ENCODE assay signal across 21 mouse cellular contexts in the genomic region with DNA sequence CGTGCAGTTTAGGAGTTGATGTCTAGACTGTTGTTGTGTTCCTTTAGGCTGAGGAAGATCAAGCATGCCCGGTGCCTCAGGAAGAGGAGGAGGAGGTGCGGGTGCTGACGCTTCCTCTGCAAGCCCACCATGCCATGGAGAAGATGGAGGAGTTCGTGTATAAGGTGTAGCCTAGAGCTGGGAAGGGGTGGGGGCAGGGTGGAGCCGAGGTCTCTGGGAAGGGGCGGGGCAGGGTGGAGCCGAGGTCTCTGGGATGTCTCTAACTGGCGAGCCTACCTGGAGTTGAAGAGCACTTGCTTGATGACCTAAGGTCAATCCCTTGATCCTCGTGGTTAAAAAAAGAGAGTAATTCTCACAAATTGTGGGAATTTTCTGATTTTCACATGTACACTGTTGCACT. TPM values are rescaled to one million over a fixed set of nuclear protein-coding genes. Genes with fewer than 3 reads are reported as not detected.
A peak's percentile ranks its signal among the peaks of the same experiment; 100 is the strongest.
DNase-seq lines count a peak whose midpoint lies in the region; ATAC-seq lines count a peak whose summit lies in the region.
"Had no signal": no experiment of that assay in that cellular context is flagged by ENCODE, and none has a peak within 500 bp of the region (broad histone marks: within the 10 kb centered on the region; RNA-seq: fewer than 3 reads in every experiment).

No protein-coding gene starts in this region.

- peaks cover 19% of the 10 kb centered on the region for H3K36me3 ChIP-seq in midbrain, embryonic 11.5 days (ENCODE audit: control insufficient read depth, insufficient read depth, low read length)
- peaks cover 64% of the 10 kb centered on the region for H3K36me3 ChIP-seq in midbrain, embryonic 10.5 days
- peaks cover 63% of the 10 kb centered on the region for H3K36me3 ChIP-seq in liver, embryonic 12.5 days

- no peak overlapping the region for H3K4me3 ChIP-seq in midbrain, embryonic 11.5 days (ENCODE audit: low read depth, low read length)
- H3K4me3 ChIP-seq in midbrain, embryonic 10.5 days, result no peak overlapping the region
- H3K4me3 ChIP-seq in liver, embryonic 12.5 days, result no peak overlapping the region
- H3K4me3 ChIP-seq: embryonic facial prominence, embryonic 13.5 days had no signal

- H3K4me2 ChIP-seq in midbrain, embryonic 11.5 days, result no peak overlapping the region
- H3K4me2 ChIP-seq in liver, embryonic 12.5 days, result peak overlapping the region; percentile 56
- H3K4me2 ChIP-seq: embryonic facial prominence, embryonic 13.5 days had no signal

- H3K9me3 ChIP-seq in midbrain, embryonic 11.5 days (ENCODE audit: control insufficient read depth, low read length), result no peaks in the 10 kb centered on the region
- H3K9me3 ChIP-seq in midbrain, embryonic 10.5 days (replicated peaks), result no peaks in the 10 kb centered on the region
- H3K9me3 ChIP-seq in liver, embryonic 12.5 days (replicated peaks), result no peaks in the 10 kb centered on the region
- H3K9me3 ChIP-seq: embryonic facial prominence, embryonic 13.5 days had no signal

- WGBS in midbrain, embryonic 11.5 days, result 79% methylated on average over 10 of the region's 10 CpGs
- 80% methylated on average over 10 of the region's 10 CpGs for WGBS in midbrain, embryonic 10.5 days
- WGBS in liver, embryonic 12.5 days (ENCODE audit: insufficient replicate concordance), result 25% methylated on average over 10 of the region's 10 CpGs

- ATAC-seq in midbrain, embryonic 11.5 days (ENCODE audit: low FRiP score), result no peak
- ATAC-seq in liver, embryonic 12.5 days, result peak; percentile 77

- H3K4me1 ChIP-seq in midbrain, embryonic 11.5 days (ENCODE audit: control insufficient read depth, insufficient read depth, low read length), result 0 out of 2 replicates have a peak, but pooled peaks cover 2% of the 10 kb centered on the region
- peaks cover 17% of the 10 kb centered on the region; the same call in 1 of the 2 replicates for H3K4me1 ChIP-seq in midbrain, embryonic 10.5 days
- H3K4me1 ChIP-seq in liver, embryonic 12.5 days, result peaks cover 91% of the 10 kb centered on the region

- no peaks in the 10 kb centered on the region for H3K27me3 ChIP-seq in midbrain, embryonic 11.5 days (ENCODE audit: control insufficient read depth, insufficient read depth, low read length)
- H3K27me3 ChIP-seq in midbrain, embryonic 10.5 days (ENCODE audit: low read depth, poor library complexity, severe bottlenecking), result no peaks in the 10 kb centered on the region
- no peaks in the 10 kb centered on the region for H3K27me3 ChIP-seq in liver, embryonic 12.5 days (replicated peaks)
- H3K27me3 ChIP-seq: embryonic facial prominence, embryonic 13.5 days had no signal

- H3K9ac ChIP-seq in midbrain, embryonic 11.5 days (ENCODE audit: low read length), result no peak overlapping the region
- peak overlapping the region; percentile 47 for H3K9ac ChIP-seq in liver, embryonic 12.5 days
- H3K9ac ChIP-seq: embryonic facial prominence, embryonic 13.5 days had no signal

- peak; percentile 0 for DNase-seq in midbrain, embryonic 11.5 days (ENCODE audit: low spot score, missing footprints)
- DNase-seq in midbrain, embryonic 10.5 days (ENCODE audit: low spot score), result no peak
- DNase-seq in R1 (ENCODE audit: low read depth, low spot score), result peak; percentile 61
- DNase-seq in yolk sac, embryonic 10.5 days (ENCODE audit: low spot score), result peak; percentile 40
- DNase-seq in thymus, postnatal 36 days, result no peak
- no peak for DNase-seq in urinary bladder, adult 18-20 months (ENCODE audit: low spot score in 2 of 2)
- DNase-seq: adrenal gland, postnatal 10 days; cerebellum, adult 2 months; gastrocnemius, postnatal 14 days; layer of hippocampus, postnatal 36 days; right cerebral cortex, adult 18-20 months had no signal

- no peak overlapping the region for H3K27ac ChIP-seq in midbrain, embryonic 11.5 days (ENCODE audit: low read depth, low read length)
- H3K27ac ChIP-seq in midbrain, embryonic 10.5 days (replicated peaks), result no peak overlapping the region
- H3K27ac ChIP-seq in liver, embryonic 12.5 days, result peak overlapping the region; percentile 93
- H3K27ac ChIP-seq: embryonic facial prominence, embryonic 13.5 days had no signal

RNA-seq across cellular contexts. Expression of gene Adipor1, which starts 8.7 kb away (rescaled TPM):
- polyA plus RNA-seq in midbrain, embryonic 11.5 days (2014; fragmentation: Nextera tagmentation; extraction: Ambion mirVana), result 76.7 and 81.5 TPM in 2 replicates
- polyA plus RNA-seq in midbrain, embryonic 10.5 days (2016; fragmentation: Nextera tagmentation; extraction: Ambion mirVana), result 74.3 and 75.7 TPM in 2 replicates
- polyA plus RNA-seq in liver, embryonic 12.5 days (2016; fragmentation: Nextera tagmentation; extraction: Ambion mirVana), result 113 and 114 TPM in 2 replicates

RNA-seq across cellular contexts. Expression of gene Cyb5r1, which starts 18.6 kb away (rescaled TPM):
- 17.5 and 19.3 TPM in 2 replicates for polyA plus RNA-seq in midbrain, embryonic 11.5 days (2014; fragmentation: Nextera tagmentation; extraction: Ambion mirVana)
- polyA plus RNA-seq in midbrain, embryonic 10.5 days (2016; fragmentation: Nextera tagmentation; extraction: Ambion mirVana), result 24.5 and 27.9 TPM in 2 replicates
- 23.0 and 24.8 TPM in 2 replicates for polyA plus RNA-seq in liver, embryonic 12.5 days (2016; fragmentation: Nextera tagmentation; extraction: Ambion mirVana)

RNA-seq across cellular contexts. Expression of gene Klhl12, which starts 31.4 kb away (rescaled TPM):
- polyA plus RNA-seq in midbrain, embryonic 11.5 days (2014; fragmentation: Nextera tagmentation; extraction: Ambion mirVana), result 31.0 and 31.7 TPM in 2 replicates
- 34.8 TPM in 2 replicates for polyA plus RNA-seq in midbrain, embryonic 10.5 days (2016; fragmentation: Nextera tagmentation; extraction: Ambion mirVana)
- 40.2 and 41.7 TPM in 2 replicates for polyA plus RNA-seq in liver, embryonic 12.5 days (2016; fragmentation: Nextera tagmentation; extraction: Ambion mirVana)

RNA-seq across cellular contexts. Expression of gene 4933406M09Rik, which starts 38.2 kb away (rescaled TPM):
- not detected in 2 replicates for polyA plus RNA-seq in midbrain, embryonic 11.5 days (2014; fragmentation: Nextera tagmentation; extraction: Ambion mirVana)
- not detected in 2 replicates for polyA plus RNA-seq in midbrain, embryonic 10.5 days (2016; fragmentation: Nextera tagmentation; extraction: Ambion mirVana)
- polyA plus RNA-seq in liver, embryonic 12.5 days (2016; fragmentation: Nextera tagmentation; extraction: Ambion mirVana), result not detected in 2 replicates
- polyA plus RNA-seq: C2C12; cerebellum, adult 2 months; cortical plate, adult 2 months; embryonic facial prominence, embryonic 13.5 days; forebrain, embryonic 11.5 days; kidney, embryonic 14.5 days; large intestine, adult 2 months; liver, adult 2 months; neural tube, embryonic 11.5 days; small intestine, adult 2 months had no signal

Comparison
In these comparisons a context has a peak if more than half of its experiments do, and no peak if none do; other contexts are left out.
1. DNase-seq: peak in midbrain, embryonic 11.5 days (single experiment), R1 (single experiment) and yolk sac, embryonic 10.5 days (single experiment); none in midbrain, embryonic 10.5 days (single experiment), thymus, postnatal 36 days (0 of 2) and urinary bladder, adult 18-20 months (0 of 2).